Mouse (Mus musculus) hindbrain, embryonic 11.5 days (tissue): ENCODE results near the gene Gcn1l1. TPM values are rescaled to one million over a fixed set of nuclear protein-coding genes. Genes with fewer than 3 reads are reported as not detected.

ENCODE experiments used
- ATAC-seq: fragments of 200-750 bp; cut with Nextera tagmentation; 2 replicates; pipeline ENCODE4 v1.8.0; 2017; ENCODE audit warnings: mild to moderate bottlenecking, moderate TSS enrichment, moderate library complexity; ENCODE audit not compliant: low FRiP score
- DNase-seq: peaks from one replicate; pipeline ENCODE4 v3.0.0-alpha.2; 2015; ENCODE audit warnings: low spot score
- H3K27ac ChIP-seq: fragments of 300-500 bp; sonication (generic); 2 replicates; pipeline ENCODE4 v1.5.1; 2014; ENCODE audit warnings: mild to moderate bottlenecking, low read depth, low read length
- H3K27me3 ChIP-seq: fragments of 300-500 bp; sonication (generic); 2 replicates; pipeline ENCODE4 v1.6.1; 2014; ENCODE audit warnings: mild to moderate bottlenecking, low read length, moderate library complexity, mixed read lengths; ENCODE audit not compliant: control insufficient read depth, insufficient read depth
- H3K36me3 ChIP-seq: fragments of 300-500 bp; sonication (generic); 2 replicates; pipeline ENCODE4 v1.6.1; 2014; ENCODE audit warnings: mild to moderate bottlenecking, low read length, moderate library complexity, mixed read lengths; ENCODE audit not compliant: control insufficient read depth, insufficient read depth
- H3K4me1 ChIP-seq: fragments of 300-500 bp; sonication (generic); replicated peaks from 2 replicates; pipeline ENCODE4 v1.6.1; 2014; ENCODE audit warnings: low read length, mixed read lengths; ENCODE audit not compliant: control insufficient read depth, insufficient read depth
- H3K4me2 ChIP-seq: fragments of 300-500 bp; sonication (generic); replicated peaks from 2 replicates; pipeline ENCODE4 v1.6.1; 2014; ENCODE audit warnings: mild to moderate bottlenecking, low read depth, low read length
- H3K4me3 ChIP-seq: fragments of 300-500 bp; sonication (generic); 2 replicates; pipeline ENCODE4 v1.5.1; 2014; ENCODE audit warnings: low read depth, low read length
- H3K9ac ChIP-seq: fragments of 300-500 bp; sonication (generic); 2 replicates; pipeline ENCODE4 v1.6.1; 2014; ENCODE audit warnings: low read depth, low read length
- H3K9me3 ChIP-seq: fragments of 300-500 bp; sonication (generic); 2 replicates; pipeline ENCODE4 v1.6.1; 2016; ENCODE audit warnings: low read length; ENCODE audit not compliant: control insufficient read depth
- WGBS: fragments of 180-500 bp; shearing (Covaris S2); extraction: QIAGEN DNeasy Blood & Tissue Kit; methylation state at CpG from one replicate; pipeline ENCODE4 v1.1.7; 2014; 5-methylcytosine and 5-hydroxymethylcytosine counted together
- polyA plus RNA-seq: library from polyadenylated mRNA; unstranded; fragments of >200 nt; fragmentation: Nextera tagmentation; extraction: Ambion mirVana; gene quantifications from 2 replicates; pipeline ENCODE4 v1.2.1, GENCODE M21; 2014

Gene Gcn1l1
- polyA plus RNA-seq, 1 experiment from 2014 or later = 39.4 TPM

DNA sequence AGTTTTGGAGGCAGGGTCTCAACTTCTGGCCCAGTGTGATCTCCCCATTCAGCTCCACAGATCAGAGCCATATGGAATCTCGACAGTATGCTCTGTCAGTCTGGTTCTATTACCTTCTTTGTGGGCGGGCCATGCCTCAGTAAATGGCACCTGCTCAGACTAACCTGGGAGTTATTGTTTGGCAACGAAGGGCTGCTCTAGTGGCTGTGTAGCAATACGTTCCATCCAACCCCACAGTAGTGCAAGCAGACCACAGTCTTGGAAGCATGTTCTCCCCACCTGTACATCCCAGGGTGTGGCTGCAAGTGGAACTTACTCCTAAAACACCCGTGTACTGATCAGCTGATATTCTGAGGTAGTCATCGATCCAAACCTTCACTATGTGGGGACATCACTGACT lies 91.6 kb downstream of the Gcn1l1 start:
- no peak for ATAC-seq
- Histone ChIP-seq H3K36me3 (no peaks in the 10 kb centered on the region), H3K4me1 (peaks cover 4% of the 10 kb centered on the region; the same call in 1 of the 2 replicates), H3K4me2 (no peak overlapping the region), H3K27me3 (no peaks in the 10 kb centered on the region), H3K27ac (no peak overlapping the region), H3K9ac (no peak overlapping the region), H3K4me3 (no peak overlapping the region), H3K9me3 (no peaks in the 10 kb centered on the region)
- WGBS = 85% methylated on average over 6 of the region's 6 CpGs
- DNase-seq = no peak

DNA sequence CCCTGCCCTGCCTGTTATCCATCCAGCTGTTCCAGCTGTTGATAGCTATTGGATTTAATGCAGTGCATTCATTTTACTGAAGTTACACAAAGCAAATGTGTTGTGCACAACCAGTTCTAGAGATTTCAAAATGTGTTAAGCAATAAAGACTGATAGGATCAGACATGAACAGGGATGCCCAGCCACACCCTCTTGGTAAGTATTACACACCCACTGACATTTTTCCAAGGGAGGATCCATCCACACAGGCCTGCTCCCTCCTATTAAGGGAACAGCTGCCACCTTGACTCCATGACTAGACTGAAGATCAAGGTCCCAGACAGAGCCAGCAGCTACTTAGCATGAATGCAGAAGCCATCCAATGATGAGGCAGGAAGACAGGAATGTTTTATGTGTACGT lies 92.2 kb downstream of the Gcn1l1 start:
- no peak for ATAC-seq

GRCm38 (mm10) chr5:115658352-115658751 lies 93.3 kb downstream of the Gcn1l1 start:
- Histone ChIP-seq H3K4me1 (no peaks in the 10 kb centered on the region), H3K9me3 (no peaks in the 10 kb centered on the region), H3K36me3 (no peaks in the 10 kb centered on the region), H3K27me3 (no peaks in the 10 kb centered on the region), H3K9ac (no peak overlapping the region), H3K4me3 (no peak overlapping the region), H3K27ac (no peak overlapping the region), H3K4me2 (no peak overlapping the region)
- DNase-seq = no peak
- 83% methylated on average over 6 of the region's 6 CpGs for WGBS
- ATAC-seq = no peak

More for the DNA sequence above, 92.2 kb downstream of the Gcn1l1 start:
- H3K9ac ChIP-seq = no peak overlapping the region
- no peak overlapping the region for H3K4me3 ChIP-seq
- 88% methylated on average over 1 of the region's 1 CpGs for WGBS
- H3K27me3 ChIP-seq = no peaks in the 10 kb centered on the region
- H3K9me3 ChIP-seq = no peaks in the 10 kb centered on the region
- H3K4me1 ChIP-seq = peaks cover 2% of the 10 kb centered on the region; the same call in 1 of the 2 replicates
- no peak overlapping the region for H3K27ac ChIP-seq
- no peak overlapping the region for H3K4me2 ChIP-seq
- no peaks in the 10 kb centered on the region for H3K36me3 ChIP-seq
- no peak for DNase-seq

DNA sequence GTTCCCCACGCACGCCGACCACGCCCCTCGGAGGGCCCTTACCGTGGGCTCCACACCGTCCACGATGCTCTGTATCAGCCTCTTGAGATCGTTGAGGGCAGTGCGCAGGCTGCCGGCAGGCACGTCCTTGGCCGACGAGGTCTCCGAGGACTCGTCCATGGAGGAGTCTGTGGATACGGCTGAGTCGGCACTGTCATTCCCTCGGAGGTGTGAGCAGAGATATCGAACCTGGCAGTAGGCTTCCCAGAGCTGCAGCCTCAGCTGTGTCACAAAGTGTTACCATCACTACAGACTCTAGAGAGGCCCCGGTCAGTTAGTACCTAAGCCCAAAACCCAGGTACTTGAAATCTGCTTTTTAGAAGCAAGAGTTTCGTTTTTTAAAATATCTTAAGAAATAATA lies 97.6 kb downstream of the Gcn1l1 start:
- ATAC-seq (no peak), DNase-seq (no peak)
- Histone ChIP-seq H3K36me3 (no peaks in the 10 kb centered on the region), H3K9me3 (no peaks in the 10 kb centered on the region), H3K4me2 (no peak overlapping the region), H3K9ac (no peak overlapping the region), H3K4me1 (no peaks in the 10 kb centered on the region), H3K27me3 (no peaks in the 10 kb centered on the region), H3K4me3 (no peak overlapping the region), H3K27ac (no peak overlapping the region)
- 85% methylated on average over 22 of the region's 22 CpGs for WGBS

DNA sequence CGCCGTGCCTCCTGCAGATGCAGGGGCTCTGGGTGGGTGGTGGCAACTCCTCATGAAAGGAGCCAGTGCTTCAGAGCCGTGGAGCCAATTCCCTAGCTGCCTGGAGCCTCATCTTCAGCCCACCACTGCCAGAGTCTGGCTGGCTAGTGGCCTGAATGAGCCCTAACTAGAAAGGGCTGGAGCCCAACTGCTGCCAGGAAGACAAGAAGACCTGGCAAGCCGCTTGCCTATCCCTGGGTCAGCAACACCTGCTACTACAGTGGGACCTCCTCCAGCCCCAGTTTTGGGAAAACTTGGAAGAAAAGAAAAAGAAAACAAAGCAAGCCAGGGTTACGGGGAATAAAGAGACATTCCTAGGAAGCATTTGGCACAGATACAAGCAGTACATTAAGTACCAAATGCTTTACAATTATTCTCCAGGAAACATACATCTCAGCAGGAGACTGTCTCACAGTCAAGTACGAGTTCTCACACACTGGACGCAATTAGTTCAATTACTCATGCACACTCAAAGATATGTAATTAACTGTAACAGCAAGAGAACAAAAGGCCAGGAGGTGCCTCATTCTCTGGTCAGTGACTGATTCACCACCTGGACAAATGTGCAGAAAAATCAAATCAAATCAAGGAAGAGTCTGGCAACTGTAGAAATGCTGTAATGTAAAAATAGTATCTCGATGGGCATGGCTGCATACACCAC lies 101.5 kb downstream of the Gcn1l1 start:
- 73% methylated on average over 8 of the region's 8 CpGs for whole genome bisulfite sequencing
- ATAC-seq (no peak), DNase-seq (no peak)
- H3K27me3 ChIP-seq = no peaks in the 10 kb centered on the region
- H3K4me2 ChIP-seq = no peak overlapping the region
- no peak overlapping the region for H3K4me3 ChIP-seq
- no peaks in the 10 kb centered on the region for H3K36me3 ChIP-seq
- H3K9me3 ChIP-seq = no peaks in the 10 kb centered on the region
- H3K4me1 ChIP-seq = no peaks in the 10 kb centered on the region
- H3K9ac ChIP-seq = no peak overlapping the region
- H3K27ac ChIP-seq = no peak overlapping the region

GRCm38 (mm10) chr5:115667210-115667609 lies 102.2 kb downstream of the Gcn1l1 start:
- H3K9ac ChIP-seq = no peak overlapping the region
- no peak overlapping the region for H3K4me3 ChIP-seq
- H3K4me2 ChIP-seq = no peak overlapping the region
- H3K27ac ChIP-seq = no peak overlapping the region
- no peak for DNase-seq
- H3K9me3 ChIP-seq = no peaks in the 10 kb centered on the region
- no peaks in the 10 kb centered on the region for H3K36me3 ChIP-seq
- H3K4me1 ChIP-seq = no peaks in the 10 kb centered on the region
- ATAC-seq = no peak
- H3K27me3 ChIP-seq = no peaks in the 10 kb centered on the region
- 79% methylated on average over 8 of the region's 8 CpGs for WGBS

DNA sequence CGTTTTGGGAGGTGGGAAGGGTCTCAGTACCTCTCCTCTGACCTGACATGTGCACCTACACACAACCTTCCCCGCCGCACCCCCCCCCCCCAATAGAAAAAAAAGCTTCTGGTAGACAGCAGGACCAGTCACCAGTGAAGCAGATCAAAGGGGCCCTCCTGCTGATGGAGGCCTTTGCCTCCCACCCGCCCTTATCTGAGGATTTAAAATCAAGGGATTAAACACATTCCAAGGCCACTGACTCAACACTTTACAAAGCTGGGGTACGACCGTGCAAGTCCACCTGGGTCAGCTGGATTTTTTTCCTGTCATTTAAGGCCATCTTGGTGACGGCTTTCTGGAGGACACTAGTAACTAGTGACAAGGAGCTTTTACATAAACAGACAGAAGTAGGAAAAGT lies 102.8 kb downstream of the Gcn1l1 start:
- 16% methylated on average over 7 of the region's 7 CpGs for WGBS
- H3K9me3 ChIP-seq = no peaks in the 10 kb centered on the region
- H3K9ac ChIP-seq = no peak overlapping the region
- no peaks in the 10 kb centered on the region for H3K36me3 ChIP-seq
- no peak overlapping the region for H3K27ac ChIP-seq
- DNase-seq (no peak), ATAC-seq (no peak)
- no peaks in the 10 kb centered on the region for H3K4me1 ChIP-seq
- no peaks in the 10 kb centered on the region for H3K27me3 ChIP-seq
- no peak overlapping the region for H3K4me2 ChIP-seq
- no peak overlapping the region for H3K4me3 ChIP-seq

GRCm38 (mm10) chr5:115668986-115669385 lies 103.9 kb downstream of the Gcn1l1 start:
- WGBS = 89% methylated on average over 12 of the region's 12 CpGs

DNA sequence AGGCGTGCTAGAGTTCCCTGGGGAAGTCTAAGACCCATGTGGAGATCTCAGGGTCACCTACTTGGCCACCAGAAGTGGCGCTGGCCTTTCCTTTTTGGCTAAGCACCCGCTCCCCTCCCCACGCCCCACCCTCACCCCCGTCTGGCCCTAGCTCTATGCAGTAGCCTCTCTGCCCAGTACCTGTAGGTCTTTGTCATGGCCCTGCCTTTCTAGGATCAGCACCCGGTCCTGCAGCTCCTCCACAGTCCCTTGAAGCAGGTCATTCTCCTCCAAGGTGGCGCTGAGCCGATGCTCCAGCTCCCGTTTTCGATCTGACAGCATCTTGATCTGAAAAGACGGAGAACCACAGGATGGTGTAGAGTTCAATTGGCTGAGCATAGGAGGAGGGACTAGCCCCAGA lies 104.9 kb downstream of the Gcn1l1 start:
- Histone ChIP-seq H3K4me1 (no peaks in the 10 kb centered on the region), H3K27me3 (no peaks in the 10 kb centered on the region), H3K9ac (no peak overlapping the region), H3K36me3 (no peaks in the 10 kb centered on the region), H3K4me2 (no peak overlapping the region), H3K9me3 (no peaks in the 10 kb centered on the region), H3K27ac (no peak overlapping the region), H3K4me3 (no peak overlapping the region)
- DNase-seq (no peak), ATAC-seq (no peak)
- WGBS = 83% methylated on average over 11 of the region's 11 CpGs

More at GRCm38 (mm10) chr5:115668986-115669385, 103.9 kb downstream of the Gcn1l1 start:
- Histone ChIP-seq H3K27ac (no peak overlapping the region), H3K4me1 (no peaks in the 10 kb centered on the region), H3K4me3 (no peak overlapping the region), H3K36me3 (no peaks in the 10 kb centered on the region), H3K9me3 (no peaks in the 10 kb centered on the region), H3K9ac (no peak overlapping the region), H3K4me2 (no peak overlapping the region), H3K27me3 (no peaks in the 10 kb centered on the region)
- no peak for ATAC-seq
- no peak for DNase-seq
